8 mouse cellular contexts compared by ENCODE assay signal in genomic region chr16:32878157-32878598, GRCm38 (mm10). TPM values are rescaled to one million over a fixed set of nuclear protein-coding genes. Genes with fewer than 3 reads are reported as not detected.
DNase-seq lines count a peak whose midpoint lies in the region; ATAC-seq and TF ChIP-seq lines count a peak whose summit lies in the region.

No protein-coding gene starts in this region.

- TF ChIP-seq POLR2A in kidney, adult 2 months (IDR thresholded peaks at IDR 0.05; ENCODE audit: low read depth, low read length): no peak

- H3K4me3 ChIP-seq in kidney, adult 2 months (ENCODE audit: insufficient read depth, low read depth, low read length): peak overlapping the region; percentile 74
- peak overlapping the region; percentile 75 for H3K4me3 ChIP-seq in forebrain, embryonic 15.5 days
- peak overlapping the region; percentile 94 for H3K4me3 ChIP-seq in limb, embryonic 12.5 days (replicated peaks)
- peak overlapping the region; percentile 95 for H3K4me3 ChIP-seq in neural tube, embryonic 13.5 days

- no peaks in the 10 kb centered on the region for H3K36me3 ChIP-seq in kidney, adult 2 months (ENCODE audit: control insufficient read depth, insufficient read depth, low read length)
- H3K36me3 ChIP-seq in forebrain, embryonic 15.5 days: no peaks in the 10 kb centered on the region
- no peaks in the 10 kb centered on the region; the same call in 1 of the 2 replicates for H3K36me3 ChIP-seq in limb, embryonic 12.5 days
- no peaks in the 10 kb centered on the region for H3K36me3 ChIP-seq in neural tube, embryonic 13.5 days

- peak overlapping the region; percentile 68 for H3K4me2 ChIP-seq in forebrain, embryonic 15.5 days (replicated peaks)
- peak overlapping the region; percentile 81 for H3K4me2 ChIP-seq in limb, embryonic 12.5 days
- peak overlapping the region; percentile 80 for H3K4me2 ChIP-seq in neural tube, embryonic 13.5 days

- intact Hi-C loops in left cerebral cortex, postnatal 14 days (cut with DNase I): loop anchor here (5.0 kb wide), 1 partner anchor 51 kb away; no protein-coding TSS in a partner anchor

- peaks cover 6% of the 10 kb centered on the region for H3K4me1 ChIP-seq in kidney, adult 2 months (ENCODE audit: control insufficient read depth, insufficient read depth, low read length)
- peaks cover 29% of the 10 kb centered on the region for H3K4me1 ChIP-seq in forebrain, embryonic 15.5 days
- peaks cover 15% of the 10 kb centered on the region for H3K4me1 ChIP-seq in limb, embryonic 12.5 days (replicated peaks)
- peaks cover 31% of the 10 kb centered on the region for H3K4me1 ChIP-seq in neural tube, embryonic 13.5 days (replicated peaks)

- in situ Hi-C loops in Patski (cut with MboI; ENCODE audit: low pct_unique_long_range_greater_than_20kb): no loop called here

- H3K27ac ChIP-seq in kidney, adult 2 months (ENCODE audit: insufficient read depth, low read depth, low read length): peak overlapping the region; percentile 48; the same call in 1 of the 2 replicates
- peak overlapping the region; percentile 63 for H3K27ac ChIP-seq in forebrain, embryonic 15.5 days (replicated peaks)
- peak overlapping the region; percentile 85 for H3K27ac ChIP-seq in limb, embryonic 12.5 days
- H3K27ac ChIP-seq in neural tube, embryonic 13.5 days (replicated peaks): peak overlapping the region; percentile 90

- peak; percentile 23 for DNase-seq in kidney, adult 2 months
- DNase-seq in kidney, adult 9 months: no peak
- DNase-seq in Patski (ENCODE audit: low read depth, low spot score): no peak
- no peak for DNase-seq in left cerebral cortex, postnatal 14 days (ENCODE audit: low spot score in 2 of 2)

- no peaks in the 10 kb centered on the region for H3K27me3 ChIP-seq in kidney, adult 2 months (replicated peaks; ENCODE audit: control insufficient read depth, insufficient read depth, low read length)
- H3K27me3 ChIP-seq in Patski: no peaks in the 10 kb centered on the region
- H3K27me3 ChIP-seq in forebrain, embryonic 15.5 days: no peaks in the 10 kb centered on the region
- H3K27me3 ChIP-seq in limb, embryonic 12.5 days: no peaks in the 10 kb centered on the region
- no peaks in the 10 kb centered on the region for H3K27me3 ChIP-seq in neural tube, embryonic 13.5 days

- ATAC-seq in Patski: peak; percentile 32
- peak; percentile 37 for ATAC-seq in forebrain, embryonic 15.5 days (replicated peaks)
- ATAC-seq in limb, embryonic 12.5 days (ENCODE audit: insufficient number of reproducible peaks, insufficient read depth, low FRiP score, low TSS enrichment, low read depth): no peak
- ATAC-seq in neural tube, embryonic 13.5 days (ENCODE audit: low read depth): peak; percentile 64
- ATAC-seq in granulocyte monocyte progenitor cell, adult 5-6 weeks (replicated peaks; ENCODE audit: poor library complexity, severe bottlenecking): no peak

- CTCF ChIA-PET in Patski (lab: Charles Lee): interaction anchor here (1.8 kb wide), 1 partner anchor 9 kb away, joined by 6 read pairs; no protein-coding TSS in a partner anchor

- H3K9ac ChIP-seq in forebrain, embryonic 15.5 days (replicated peaks): peak overlapping the region; percentile 81
- H3K9ac ChIP-seq in limb, embryonic 12.5 days (replicated peaks): peak overlapping the region; percentile 92
- peak overlapping the region; percentile 92 for H3K9ac ChIP-seq in neural tube, embryonic 13.5 days

- WGBS in kidney, adult 2 months: 1% methylated on average over 34 of the region's 34 CpGs
- under 1% methylated on average over 34 of the region's 34 CpGs for WGBS in forebrain, embryonic 15.5 days
- WGBS in limb, embryonic 12.5 days: under 1% methylated on average over 33 of the region's 34 CpGs
- under 1% methylated on average over 34 of the region's 34 CpGs for WGBS in neural tube, embryonic 13.5 days

- H3K9me3 ChIP-seq in forebrain, embryonic 15.5 days: no peaks in the 10 kb centered on the region
- no peaks in the 10 kb centered on the region for H3K9me3 ChIP-seq in limb, embryonic 12.5 days
- no peaks in the 10 kb centered on the region for H3K9me3 ChIP-seq in neural tube, embryonic 13.5 days

- TF ChIP-seq CTCF in kidney, adult 2 months (conservative IDR thresholded peaks at IDR 0.05; ENCODE audit: insufficient read depth, insufficient read length, low read depth, low read length): no peak
- no peak for TF ChIP-seq CTCF in Patski (IDR thresholded peaks at IDR 0.05)

- POLR2A ChIA-PET in Patski (lab: Charles Lee): interaction anchor here (0.6 to 1.5 kb wide), 2 partner anchors 19 to 24 kb away, joined by 3 to 7 read pairs; no protein-coding TSS in a partner anchor

RNA-seq across cellular contexts. Expression of gene Rubcn, which starts 0.6 kb away (rescaled TPM):
- 36.9 and 38.9 TPM in 2 replicates for polyA plus RNA-seq in kidney, adult 2 months (2012; rRNA removed)
- 39.2 TPM for polyA plus RNA-seq in Patski (2021)
- polyA plus RNA-seq in forebrain, embryonic 15.5 days (2015; fragmentation: Nextera tagmentation; extraction: Ambion mirVana): 32.3 and 33.7 TPM in 2 replicates
- 16.3 and 19.3 TPM in 2 replicates for polyA plus RNA-seq in limb, embryonic 12.5 days (2016; fragmentation: Nextera tagmentation; extraction: Ambion mirVana)
- polyA plus RNA-seq in neural tube, embryonic 13.5 days (2015; fragmentation: Nextera tagmentation; extraction: Ambion mirVana): 27.6 and 28.3 TPM in 2 replicates
- total RNA-seq in left cerebral cortex, postnatal 14 days (2021): 10 to 100 TPM; 59.4 to 61.4 TPM
- total RNA-seq in granulocyte monocyte progenitor cell, adult 5-6 weeks (2014; fragmentation: Nextera tagmentation): 19.7 and 31.5 TPM in 2 replicates
- 10.4 and 12.9 TPM in 2 replicates for total RNA-seq in granulocyte monocyte progenitor cell, adult 5-6 weeks (2017)

RNA-seq across cellular contexts. Expression of gene Fyttd1, which starts 0.9 kb away (rescaled TPM):
- polyA plus RNA-seq in kidney, adult 2 months (2012; rRNA removed): 6.2 and 9.0 TPM in 2 replicates
- polyA plus RNA-seq in Patski (2021): 108 TPM
- polyA plus RNA-seq in forebrain, embryonic 15.5 days (2015; fragmentation: Nextera tagmentation; extraction: Ambion mirVana): 110 and 122 TPM in 2 replicates
- polyA plus RNA-seq in limb, embryonic 12.5 days (2016; fragmentation: Nextera tagmentation; extraction: Ambion mirVana): 118 and 121 TPM in 2 replicates
- polyA plus RNA-seq in neural tube, embryonic 13.5 days (2015; fragmentation: Nextera tagmentation; extraction: Ambion mirVana): 100 and 112 TPM in 2 replicates
- total RNA-seq in left cerebral cortex, postnatal 14 days (2021): 100 to 1,000 TPM; 122 to 135 TPM
- 15.9 and 23.6 TPM in 2 replicates for total RNA-seq in granulocyte monocyte progenitor cell, adult 5-6 weeks (2014; fragmentation: Nextera tagmentation)
- total RNA-seq in granulocyte monocyte progenitor cell, adult 5-6 weeks (2017): 58.2 and 68.9 TPM in 2 replicates

RNA-seq across cellular contexts. Expression of gene Lrch3, which starts 35.7 kb away (rescaled TPM):
- polyA plus RNA-seq in kidney, adult 2 months (2012; rRNA removed): 20.6 and 21.0 TPM in 2 replicates
- polyA plus RNA-seq in Patski (2021): 24.5 TPM
- 36.5 and 39.4 TPM in 2 replicates for polyA plus RNA-seq in forebrain, embryonic 15.5 days (2015; fragmentation: Nextera tagmentation; extraction: Ambion mirVana)
- polyA plus RNA-seq in limb, embryonic 12.5 days (2016; fragmentation: Nextera tagmentation; extraction: Ambion mirVana): 40.6 and 41.3 TPM in 2 replicates
- 39.2 and 49.2 TPM in 2 replicates for polyA plus RNA-seq in neural tube, embryonic 13.5 days (2015; fragmentation: Nextera tagmentation; extraction: Ambion mirVana)
- total RNA-seq in left cerebral cortex, postnatal 14 days (2021): 10 to 100 TPM; 28.9 to 31.6 TPM
- 23.8 and 37.8 TPM in 2 replicates for total RNA-seq in granulocyte monocyte progenitor cell, adult 5-6 weeks (2014; fragmentation: Nextera tagmentation)
- 12.1 and 16.8 TPM in 2 replicates for total RNA-seq in granulocyte monocyte progenitor cell, adult 5-6 weeks (2017)

Comparison
In these comparisons a context has a peak if more than half of its experiments do, and no peak if none do; other contexts are left out.
1. ATAC-seq: peak in Patski (single experiment), forebrain, embryonic 15.5 days (single experiment) and neural tube, embryonic 13.5 days (single experiment); none in limb, embryonic 12.5 days (single experiment) and granulocyte monocyte progenitor cell, adult 5-6 weeks (single experiment).
2. RNA of gene Fyttd1, which starts 0.9 kb away (polyA plus RNA-seq): 110 to 122 TPM in forebrain, embryonic 15.5 days, 118 to 121 TPM in limb, embryonic 12.5 days, 108 TPM in Patski (single experiment) and 100 to 112 TPM in neural tube, embryonic 13.5 days; 6.2 to 9.0 TPM in kidney, adult 2 months; every median in the first group is over 10 times any median in the second.
3. Peak in every context shown above with its lines, with median percentiles within 50 percentile points of each other: H3K27ac ChIP-seq, H3K4me3 ChIP-seq, H3K4me2 ChIP-seq and H3K9ac ChIP-seq.